Mouse (Mus musculus): Measurements from ENCODE around the gene Ccn1. TPM values are rescaled to one million over a fixed set of nuclear protein-coding genes. Genes with fewer than 3 reads are reported as not detected.

Ccn1 gene
- not detected for polyA plus RNA-seq (2017; shearing (Covaris generic))

GRCm38 (mm10) chr3:145649852-145650202, at the start of gene Ccn1:
Gene Ccn1 (minus strand): TSS chr3:145649981.

Other genes starting within 250 kb of the Ccn1 start
- gene Znhit6, start 73.8 kb downstream of the Ccn1 start, polyA plus RNA-seq (2017; shearing (Covaris generic)): 10 to 100 TPM; 24.5 to 27.7 TPM
- gene Ddah1, start 108.7 kb upstream of the Ccn1 start, polyA plus RNA-seq (2017; shearing (Covaris generic)): not detected

Data from activated CD4-positive, CD25-positive, alpha-beta regulatory T cell (primary cell).